Mouse (Mus musculus): Measurements from ENCODE around the gene Nckap1.

DNA sequence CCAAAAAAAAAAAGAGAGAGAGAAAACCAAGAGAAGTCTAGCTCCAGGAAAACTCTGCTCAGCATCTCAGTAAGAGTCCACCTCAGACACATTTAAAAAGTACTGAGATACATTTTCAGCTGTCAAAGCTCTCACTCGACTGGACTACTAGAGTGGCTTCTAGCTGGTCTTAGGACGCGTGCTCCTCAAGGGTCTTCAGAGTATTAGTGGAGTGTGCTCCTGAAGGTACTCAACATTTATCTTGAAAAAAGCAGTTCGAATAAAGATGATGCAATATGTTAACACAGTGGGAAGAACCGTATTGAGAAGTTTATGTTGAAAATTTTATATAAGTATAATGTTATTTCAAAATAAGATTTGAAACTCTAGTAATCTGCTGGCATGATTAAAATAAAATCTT, 20.4 kb downstream of the Nckap1 start:
- TF ChIP-seq CTCF (IDR thresholded peaks at IDR 0.05; ENCODE audit: low read depth, low read length) = no peak
- no peak for TF ChIP-seq POLR2A (IDR thresholded peaks at IDR 0.05; ENCODE audit: borderline replicate concordance, low read depth, low read length)

All from bone marrow macrophage, adult 2 months (primary cell).